Mouse (Mus musculus): ENCODE results near the gene Ddx20. TPM values are rescaled to one million over a fixed set of nuclear protein-coding genes. Genes with fewer than 3 reads are reported as not detected.

The Ddx20 gene
- polyA plus RNA-seq, 1 experiment from 2014 or later = 40.3 TPM

- H3K9me3 ChIP-seq = no peaks in the 10 kb centered on the region
- H3K4me3 ChIP-seq = no peak overlapping the region
- H3K27me3 ChIP-seq = no peaks in the 10 kb centered on the region
- ATAC-seq (ENCODE audit: insufficient number of reproducible peaks, insufficient read depth, low FRiP score, low TSS enrichment, low read depth) = no peak
- H3K4me1 ChIP-seq = no peaks in the 10 kb centered on the region
- whole genome bisulfite sequencing = 66% methylated on average over 2 of the region's 2 CpGs
- no peak overlapping the region for H3K27ac ChIP-seq
- no peak overlapping the region for H3K9ac ChIP-seq
- H3K4me2 ChIP-seq = no peak overlapping the region
- no peaks in the 10 kb centered on the region for H3K36me3 ChIP-seq
Observed at GRCm38 (mm10) chr3:105660530-105660929, 26.8 kb downstream of the Ddx20 start.

- no peaks in the 10 kb centered on the region for H3K27me3 ChIP-seq
- H3K27ac ChIP-seq = no peak overlapping the region
- no peak overlapping the region for H3K9ac ChIP-seq
- H3K36me3 ChIP-seq = no peaks in the 10 kb centered on the region
- H3K4me2 ChIP-seq = no peak overlapping the region
- no peaks in the 10 kb centered on the region for H3K9me3 ChIP-seq
- no peaks in the 10 kb centered on the region for H3K4me1 ChIP-seq
- WGBS = 92% methylated on average over 11 of the region's 11 CpGs
- H3K4me3 ChIP-seq = no peak overlapping the region
- ATAC-seq (ENCODE audit: insufficient number of reproducible peaks, insufficient read depth, low FRiP score, low TSS enrichment, low read depth) = no peak
Observed at GRCm38 (mm10) chr3:105655031-105655585, 32.3 kb downstream of the Ddx20 start.

GRCm38 (mm10) chr3:105653544-105654380 is 33.6 kb downstream of the Ddx20 start:
- Histone ChIP-seq H3K9ac (no peak overlapping the region), H3K27ac (no peak overlapping the region), H3K4me1 (no peaks in the 10 kb centered on the region), H3K4me2 (no peak overlapping the region), H3K4me3 (no peak overlapping the region), H3K36me3 (no peaks in the 10 kb centered on the region), H3K9me3 (no peaks in the 10 kb centered on the region), H3K27me3 (no peaks in the 10 kb centered on the region)
- 84% methylated on average over 13 of the region's 13 CpGs for WGBS
- no peak for ATAC-seq (ENCODE audit: insufficient number of reproducible peaks, insufficient read depth, low FRiP score, low TSS enrichment, low read depth)

GRCm38 (mm10) chr3:105648889-105649567 is 38.3 kb downstream of the Ddx20 start:
- no peaks in the 10 kb centered on the region for H3K36me3 ChIP-seq
- no peak overlapping the region for H3K27ac ChIP-seq
- H3K4me1 ChIP-seq = no peaks in the 10 kb centered on the region
- no peak for ATAC-seq (ENCODE audit: insufficient number of reproducible peaks, insufficient read depth, low FRiP score, low TSS enrichment, low read depth)
- 72% methylated on average over 8 of the region's 8 CpGs for WGBS
- no peak overlapping the region for H3K4me3 ChIP-seq
- H3K9me3 ChIP-seq = no peaks in the 10 kb centered on the region
- no peaks in the 10 kb centered on the region for H3K27me3 ChIP-seq
- no peak overlapping the region for H3K9ac ChIP-seq
- no peak overlapping the region for H3K4me2 ChIP-seq

- no peak overlapping the region for H3K9ac ChIP-seq
- ATAC-seq (ENCODE audit: insufficient number of reproducible peaks, insufficient read depth, low FRiP score, low TSS enrichment, low read depth) = no peak
- H3K36me3 ChIP-seq = no peaks in the 10 kb centered on the region
- 83% methylated on average over 5 of the region's 5 CpGs for WGBS
- H3K9me3 ChIP-seq = no peaks in the 10 kb centered on the region
- H3K27me3 ChIP-seq = no peaks in the 10 kb centered on the region
- H3K4me3 ChIP-seq = no peak overlapping the region
- no peak overlapping the region for H3K4me2 ChIP-seq
- no peak overlapping the region for H3K27ac ChIP-seq
- H3K4me1 ChIP-seq = peaks cover 8% of the 10 kb centered on the region
Observed at GRCm38 (mm10) chr3:105643566-105643965, 43.8 kb downstream of the Ddx20 start.

- Histone ChIP-seq H3K9me3 (no peaks in the 10 kb centered on the region), H3K36me3 (no peaks in the 10 kb centered on the region), H3K4me2 (no peak overlapping the region), H3K9ac (no peak overlapping the region), H3K27me3 (no peaks in the 10 kb centered on the region), H3K4me1 (peaks cover 8% of the 10 kb centered on the region), H3K27ac (no peak overlapping the region), H3K4me3 (no peak overlapping the region)
- ATAC-seq (ENCODE audit: insufficient number of reproducible peaks, insufficient read depth, low FRiP score, low TSS enrichment, low read depth) = 0 out of 2 replicates have a peak, but pooled peaks have one; percentile 37
- WGBS = 33% methylated on average over 1 of the region's 1 CpGs
Observed at GRCm38 (mm10) chr3:105642186-105642585, 45.2 kb downstream of the Ddx20 start.

- no peaks in the 10 kb centered on the region for H3K9me3 ChIP-seq
- H3K4me3 ChIP-seq = no peak overlapping the region
- no peak overlapping the region for H3K9ac ChIP-seq
- H3K27ac ChIP-seq = no peak overlapping the region
- no peak overlapping the region for H3K4me2 ChIP-seq
- no peak for ATAC-seq (ENCODE audit: insufficient number of reproducible peaks, insufficient read depth, low FRiP score, low TSS enrichment, low read depth)
- no peaks in the 10 kb centered on the region for H3K27me3 ChIP-seq
- H3K4me1 ChIP-seq = no peaks in the 10 kb centered on the region
- H3K36me3 ChIP-seq = no peaks in the 10 kb centered on the region
- WGBS = 87% methylated on average over 3 of the region's 3 CpGs
Observed at GRCm38 (mm10) chr3:105633021-105633420, 54.4 kb downstream of the Ddx20 start.

GRCm38 (mm10) chr3:105632296-105632695 is 55.1 kb downstream of the Ddx20 start:
- Histone ChIP-seq H3K27ac (no peak overlapping the region), H3K9me3 (no peaks in the 10 kb centered on the region), H3K27me3 (no peaks in the 10 kb centered on the region), H3K4me2 (no peak overlapping the region), H3K9ac (no peak overlapping the region), H3K36me3 (no peaks in the 10 kb centered on the region), H3K4me3 (no peak overlapping the region), H3K4me1 (no peaks in the 10 kb centered on the region)
- WGBS = 75% methylated on average over 2 of the region's 2 CpGs
- no peak for ATAC-seq (ENCODE audit: insufficient number of reproducible peaks, insufficient read depth, low FRiP score, low TSS enrichment, low read depth)

Other genes with a start within 250 kb of the Ddx20 start
- 0.44 and 0.85 TPM in 2 replicates for gene Kcnd3, start 235.2 kb downstream of the Ddx20 start, polyA plus RNA-seq (2015; fragmentation: Nextera tagmentation; extraction: Ambion mirVana)
- 1.4 and 1.5 TPM in 2 replicates for gene Inka2, start 17.0 kb upstream of the Ddx20 start, polyA plus RNA-seq (2015; fragmentation: Nextera tagmentation; extraction: Ambion mirVana)
- gene Rap1a, start 113.8 kb upstream of the Ddx20 start, polyA plus RNA-seq (2015; fragmentation: Nextera tagmentation; extraction: Ambion mirVana) = 83.1 and 89.6 TPM in 2 replicates
- 0.43 and 0.94 TPM in 2 replicates for gene Adora3, start 183.3 kb upstream of the Ddx20 start, polyA plus RNA-seq (2015; fragmentation: Nextera tagmentation; extraction: Ambion mirVana)
- not detected in 2 replicates for gene Tmigd3, start 183.3 kb upstream of the Ddx20 start, polyA plus RNA-seq (2015; fragmentation: Nextera tagmentation; extraction: Ambion mirVana)
- 0.41 and 0.49 TPM in 2 replicates for gene I830077J02Rik, start 245.1 kb upstream of the Ddx20 start, polyA plus RNA-seq (2015; fragmentation: Nextera tagmentation; extraction: Ambion mirVana)